Mouse (Mus musculus) CD8-positive naive resting alpha-beta T cell, adult 2 months (primary cell): ENCODE measurements at regions not wholly inside any gene's neighbourhood (a gene's known extent, or its start where the extent isn't known, plus 50 kb on each side); places are given as distances from the start of the nearest gene placed in this dataset.
A peak's percentile ranks its signal among the peaks of the same experiment; 100 is the strongest.
"Not testable (repeated sequence)": the region's sequence is repeated elsewhere in the genome, so short reads cannot be mapped to it uniquely, and the experiment has no call there.

ENCODE experiments used
- DNase-seq, 2 experiments: peaks; one replicate each; pipeline ENCODE4 v3.0.0; 2022; ENCODE audit warnings: low read depth in 2 of 2, low spot score in 2 of 2

DNA sequence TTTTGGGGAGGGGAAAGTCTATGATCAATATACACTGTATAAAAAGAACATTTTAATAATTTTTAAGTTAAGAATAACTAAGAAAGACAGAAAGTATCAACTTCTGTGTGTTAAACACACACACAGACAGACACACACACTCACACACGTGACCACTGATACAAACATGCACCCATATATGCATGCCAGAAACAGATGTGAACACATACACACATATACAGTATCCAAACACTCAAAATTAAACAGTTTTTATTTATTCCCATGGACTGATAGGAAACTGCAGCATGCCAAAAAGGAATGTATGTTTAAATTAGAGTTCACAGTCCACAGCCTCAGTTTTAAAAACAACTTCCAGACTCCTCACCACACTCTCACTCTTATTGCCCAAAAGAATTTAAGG, 203.4 kb upstream of the Tbl1x start:
- DNase-seq: no peak

DNA sequence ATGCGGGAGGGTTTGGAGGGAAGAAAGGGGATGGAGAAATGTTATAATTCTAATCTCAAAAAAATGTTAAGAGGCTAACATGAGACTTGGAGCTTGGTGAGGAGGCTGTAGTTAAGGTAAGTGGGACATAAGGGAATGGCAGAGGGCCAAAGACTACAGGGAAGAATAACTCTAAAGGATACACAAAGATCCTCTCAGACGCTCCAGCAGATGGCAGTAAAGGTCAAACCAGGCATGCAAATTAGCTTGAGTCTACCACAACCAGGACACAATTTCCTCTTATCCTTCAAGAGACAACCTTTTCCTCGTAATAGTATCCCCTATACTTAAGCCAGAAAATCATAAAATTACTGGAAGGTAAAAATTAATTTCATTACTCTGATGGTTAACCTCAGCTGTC, 196.4 kb upstream of the Tbl1x start:
- DNase-seq: peak in 1 of 2 experiments; percentile 5

DNA sequence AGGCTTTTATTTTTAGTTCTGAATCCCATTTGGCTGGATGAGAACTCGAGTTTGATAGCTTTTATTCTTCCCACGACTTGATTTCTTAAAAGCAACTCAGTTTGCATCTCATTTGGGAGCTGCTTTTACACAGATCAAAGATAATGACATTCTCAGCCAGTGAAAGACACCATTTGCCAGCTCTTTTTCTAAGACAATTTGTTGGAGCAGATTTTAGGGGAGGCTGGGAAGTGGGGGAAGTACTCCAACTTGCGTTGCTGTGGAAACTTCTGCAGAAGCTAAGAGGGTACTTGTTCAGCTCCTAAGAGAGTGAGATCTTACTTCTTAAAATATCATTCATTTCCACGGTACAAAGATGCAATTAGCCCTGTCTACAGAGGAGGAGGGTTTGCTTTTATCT, 187.2 kb upstream of the Tbl1x start:
- no peak for DNase-seq

GRCm38 (mm10) chrX:77353181-77353580, 157.6 kb upstream of the Tbl1x start:
- DNase-seq: no peak

- no peak for DNase-seq
These were observed 150.3 kb upstream of the Tbl1x start for GRCm38 (mm10) chrX:77360551-77360950.

GRCm38 (mm10) chrX:77361106-77361505, 149.7 kb upstream of the Tbl1x start:
- DNase-seq: no peak

DNA sequence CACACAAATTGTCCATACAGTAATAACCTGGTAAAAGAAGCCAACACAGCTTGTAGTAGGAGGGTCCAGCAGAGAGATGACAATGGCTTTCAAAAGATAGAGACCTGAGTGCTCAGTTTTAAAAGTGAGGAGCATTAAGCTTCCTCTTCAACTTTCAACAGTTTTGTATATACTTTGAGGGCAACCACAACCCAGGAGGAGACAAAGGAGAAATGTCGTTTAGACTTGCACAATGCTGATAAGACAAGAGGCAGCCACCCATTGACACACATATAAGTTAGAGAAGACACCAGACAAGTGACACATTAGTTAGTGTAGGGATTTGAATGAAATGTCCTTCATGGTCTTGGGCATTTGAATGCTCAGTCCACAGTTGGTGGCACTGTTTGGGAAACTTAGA, 147.2 kb upstream of the Tbl1x start:
- no peak for DNase-seq

DNA sequence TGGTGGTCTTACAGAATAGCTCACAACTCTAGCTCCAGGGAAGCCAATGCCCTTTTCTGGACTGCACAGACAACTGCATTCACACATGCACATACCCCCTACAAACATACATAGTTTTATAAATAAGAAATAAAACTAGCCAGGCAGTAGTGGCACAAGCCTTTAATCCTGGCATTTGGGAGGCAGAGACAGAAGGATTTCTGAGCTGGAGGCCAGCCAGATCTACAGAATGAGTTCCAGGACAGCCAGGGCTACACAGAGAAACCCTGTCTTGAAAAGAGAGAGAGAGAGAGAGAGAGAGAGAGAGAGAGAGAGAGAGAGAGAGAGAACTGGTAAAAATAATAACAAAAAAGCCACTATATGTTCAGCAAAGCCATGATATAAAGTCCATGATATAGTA, 143.5 kb upstream of the Tbl1x start:
- DNase-seq: no peak

DNA sequence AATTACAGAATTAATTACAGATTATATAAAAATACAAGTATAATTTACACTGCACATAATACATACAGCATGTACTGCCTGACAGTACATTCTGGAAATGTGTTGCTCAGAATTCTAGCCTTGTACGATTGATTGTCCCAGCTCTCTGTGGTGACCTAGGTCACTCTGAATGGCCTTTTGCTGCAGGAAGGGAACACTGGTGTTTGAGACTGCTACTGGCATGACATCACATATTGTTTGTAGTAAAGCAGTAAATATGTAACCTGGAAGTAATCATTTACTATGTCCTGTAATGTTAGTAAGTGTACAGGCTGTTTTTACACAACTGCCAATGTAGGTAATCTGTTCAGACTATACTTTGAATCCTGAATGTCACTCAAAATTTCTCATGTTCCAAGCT, 123.5 kb upstream of the Tbl1x start:
- no peak for DNase-seq

DNA sequence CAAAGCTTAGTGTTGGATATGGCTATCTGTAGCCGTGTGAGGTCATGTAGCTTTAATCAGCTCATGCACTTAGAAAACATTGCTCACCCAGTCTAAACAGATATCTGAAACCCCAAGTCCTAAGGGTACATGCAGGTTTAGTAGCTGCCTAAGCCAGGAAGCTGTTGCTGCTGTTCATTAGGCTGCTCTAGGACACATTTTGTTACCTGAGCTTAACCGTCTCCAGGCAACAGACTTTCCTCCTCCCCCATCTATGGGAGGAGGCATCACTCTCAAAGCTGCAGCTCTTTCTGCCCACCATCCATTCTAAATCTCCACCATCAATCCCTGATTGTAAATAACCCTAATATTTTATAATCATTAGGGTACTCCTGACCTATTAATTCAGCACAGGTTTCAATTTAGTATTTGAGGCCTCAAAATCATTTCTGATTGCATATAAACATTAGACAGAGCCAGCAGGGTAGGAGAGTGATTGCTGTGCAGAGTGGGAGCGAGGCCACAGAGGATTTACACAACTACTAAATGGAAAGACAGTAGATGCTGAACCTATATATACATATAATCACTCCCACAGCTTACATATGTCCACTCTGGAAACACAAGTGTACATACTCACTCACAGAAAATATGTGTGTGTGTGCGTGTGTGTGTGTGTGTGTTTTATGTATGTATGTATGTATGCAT, 118.9 kb upstream of the Tbl1x start:
- DNase-seq: no peak

- DNase-seq: no peak
These were observed 103.9 kb upstream of the Tbl1x start for GRCm38 (mm10) chrX:77406896-77407295.

- DNase-seq: no peak
These were observed 102.9 kb upstream of the Tbl1x start for GRCm38 (mm10) chrX:77407925-77408324.

GRCm38 (mm10) chrX:77409370-77409769, 101.4 kb upstream of the Tbl1x start:
- no peak for DNase-seq

DNA sequence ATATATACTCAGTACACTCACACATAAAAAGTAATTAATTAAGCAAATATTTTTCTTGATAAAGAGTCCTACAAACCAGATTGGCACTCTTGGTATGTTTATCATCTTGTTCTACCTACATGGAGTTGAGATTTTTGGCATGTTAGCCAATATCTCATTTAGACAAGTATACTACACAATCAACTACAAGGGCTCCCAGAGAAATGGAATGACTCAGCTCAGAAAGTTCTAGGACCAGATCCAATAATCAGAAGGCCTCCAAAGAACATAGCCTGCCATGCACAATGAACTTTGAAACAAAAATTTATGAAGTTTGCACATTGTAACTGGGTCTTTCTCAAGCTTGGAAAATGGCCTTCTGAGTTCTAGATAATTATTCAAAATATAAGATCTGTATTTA, 100.0 kb upstream of the Tbl1x start:
- no peak for DNase-seq

DNA sequence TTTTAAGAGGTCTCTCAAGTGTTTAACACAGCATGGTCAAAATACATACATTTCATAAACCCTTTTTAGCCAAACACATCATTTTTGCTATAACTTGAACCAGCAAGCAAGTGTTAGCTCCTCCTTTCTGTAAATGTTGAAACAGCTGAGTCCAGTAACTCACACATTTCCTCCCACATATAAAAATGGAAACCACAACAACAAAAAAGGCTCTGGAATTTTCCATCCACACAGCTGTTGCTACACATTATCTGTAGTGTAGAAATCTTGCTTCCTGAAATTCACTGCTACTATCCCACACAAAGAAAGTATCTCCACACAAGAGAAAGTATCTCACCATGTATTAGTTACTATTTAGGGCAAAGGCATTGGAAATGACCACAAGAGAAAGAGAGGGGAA, 96.7 kb upstream of the Tbl1x start:
- DNase-seq: no peak

GRCm38 (mm10) chrX:77417766-77418165, 93.0 kb upstream of the Tbl1x start:
- no peak for DNase-seq

DNA sequence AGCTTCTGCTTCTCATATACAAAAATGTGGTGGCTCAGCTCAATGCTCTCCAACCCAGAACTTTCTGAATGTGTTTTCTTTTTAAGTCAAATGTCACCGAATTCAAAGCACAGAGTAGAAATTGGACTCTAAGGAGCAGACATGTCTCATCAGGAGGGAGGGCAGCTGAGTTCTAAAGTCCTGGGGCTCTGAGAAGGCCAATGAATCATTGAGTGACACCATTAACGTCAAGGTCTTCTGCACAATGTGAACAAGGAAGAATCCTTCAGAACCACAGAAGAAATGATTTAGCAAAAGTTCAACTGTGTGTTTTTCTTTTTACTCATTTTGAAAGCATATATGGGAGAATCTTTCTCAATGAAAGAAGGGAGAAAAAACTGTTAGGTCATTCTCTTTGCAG, 88.6 kb upstream of the Tbl1x start:
- no peak for DNase-seq

- DNase-seq: no peak
These were observed 85.8 kb upstream of the Tbl1x start for GRCm38 (mm10) chrX:77424792-77425727.

- DNase-seq: not testable (repeated sequence)
These were observed 85.1 kb upstream of the Tbl1x start for GRCm38 (mm10) chrX:77425728-77426102.

DNA sequence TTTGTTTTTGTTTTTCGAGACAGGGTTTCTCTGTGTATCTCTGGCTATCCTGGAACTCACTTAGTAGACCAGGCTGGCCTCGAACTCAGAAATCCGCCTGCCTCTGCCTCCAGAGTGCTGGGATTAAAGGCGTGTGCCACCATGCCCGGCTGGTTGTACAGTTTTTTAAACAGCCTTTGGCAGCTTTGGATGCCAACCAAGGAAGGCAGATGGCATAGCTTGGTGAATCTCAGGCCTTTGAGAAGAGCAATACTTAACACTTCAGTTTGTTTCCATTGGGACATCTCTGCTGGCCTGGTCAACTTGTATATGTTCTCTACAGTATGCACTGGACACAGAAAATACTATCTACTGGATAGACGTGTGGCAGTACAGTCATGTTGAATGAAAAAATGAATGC, 84.0 kb upstream of the Tbl1x start:
- not testable (repeated sequence) for DNase-seq

DNA sequence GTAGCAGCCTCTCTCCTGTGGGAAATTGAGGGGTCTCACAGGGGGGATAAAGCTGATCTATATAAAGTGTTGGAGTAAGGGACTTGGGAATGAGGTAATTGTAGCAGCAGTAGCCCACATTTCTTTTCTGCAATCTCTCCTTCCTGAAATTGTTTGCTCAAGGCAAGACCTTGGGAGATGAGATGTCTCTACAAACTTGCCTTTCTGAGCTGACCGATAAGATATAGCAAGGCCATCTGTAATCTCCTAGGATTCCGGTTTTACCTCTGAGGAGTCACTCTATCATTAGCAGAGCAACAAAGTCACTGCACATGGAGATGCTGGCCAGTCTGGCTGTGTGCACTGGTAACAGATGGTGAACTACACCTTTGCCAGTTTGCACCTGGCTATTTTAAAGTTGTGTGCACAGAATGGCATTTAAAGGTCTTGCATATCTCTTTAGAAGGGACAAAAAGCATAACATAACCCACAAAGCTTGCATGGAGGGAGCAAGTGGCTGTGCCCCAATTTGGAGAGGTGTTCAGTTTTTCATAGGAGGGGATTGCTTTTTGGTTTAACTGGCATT, 78.7 kb upstream of the Tbl1x start:
- DNase-seq: no peak
